Mouse (Mus musculus) liver, embryonic 16.5 days (tissue): ENCODE data around the gene Ccnt2. TPM values are rescaled to one million over a fixed set of nuclear protein-coding genes. Genes with fewer than 3 reads are reported as not detected.
A peak's percentile ranks its signal among the peaks of the same experiment; 100 is the strongest.

Source experiments
- ATAC-seq: fragments of 200-750 bp; cut with Nextera tagmentation; 2 replicates; pipeline ENCODE4 v1.8.0; 2017; ENCODE audit warnings: low read depth, mild to moderate bottlenecking, moderate number of reproducible peaks, moderate library complexity
- H3K27ac ChIP-seq: fragments of 300-500 bp; sonication (generic); 2 replicates; pipeline ENCODE4 v1.5.1; 2014; ENCODE audit warnings: mild to moderate bottlenecking, low read length
- H3K27me3 ChIP-seq: fragments of 300-500 bp; sonication (generic); 2 replicates; pipeline ENCODE4 v1.6.1; 2014; ENCODE audit warnings: low read depth, low read length, mixed read lengths; ENCODE audit not compliant: control insufficient read depth, insufficient read depth
- H3K36me3 ChIP-seq: fragments of 300-500 bp; sonication (generic); 2 replicates; pipeline ENCODE4 v1.6.1; 2014; ENCODE audit warnings: mild to moderate bottlenecking; ENCODE audit not compliant: control insufficient read depth, insufficient read depth
- H3K4me1 ChIP-seq: fragments of 300-500 bp; sonication (generic); 2 replicates; pipeline ENCODE4 v1.6.1; 2014; ENCODE audit warnings: low read depth, low read length, mixed read lengths; ENCODE audit not compliant: control insufficient read depth
- H3K4me2 ChIP-seq: fragments of 300-500 bp; sonication (generic); 2 replicates; pipeline ENCODE4 v1.6.1; 2014; ENCODE audit warnings: low read depth, low read length, mixed read lengths
- H3K4me3 ChIP-seq: fragments of 300-500 bp; sonication (generic); 2 replicates; pipeline ENCODE4 v1.5.1; 2014; ENCODE audit warnings: low read depth, mild to moderate bottlenecking, low read length
- H3K9ac ChIP-seq: fragments of 300-500 bp; sonication (generic); 2 replicates; pipeline ENCODE4 v1.6.1; 2014; ENCODE audit warnings: low read depth, low read length
- H3K9me3 ChIP-seq: fragments of 300-500 bp; sonication (generic); replicated peaks from 2 replicates; pipeline ENCODE4 v1.6.1; 2016; ENCODE audit warnings: low read length; ENCODE audit not compliant: control insufficient read depth
- WGBS: fragments of 180-500 bp; shearing (Covaris S2); extraction: QIAGEN DNeasy Blood & Tissue Kit; methylation state at CpG from one replicate; pipeline ENCODE4 v1.1.7; 2014; ENCODE audit not compliant: insufficient replicate concordance; 5-methylcytosine and 5-hydroxymethylcytosine counted together
- polyA plus RNA-seq: library from polyadenylated mRNA; unstranded; fragments of >200 nt; fragmentation: Nextera tagmentation; extraction: Ambion mirVana; gene quantifications from 2 replicates; pipeline ENCODE4 v1.2.1, GENCODE M21; 2015

The Ccnt2 gene
- polyA plus RNA-seq, 1 experiment from 2014 or later, result 28.1 TPM

DNA sequence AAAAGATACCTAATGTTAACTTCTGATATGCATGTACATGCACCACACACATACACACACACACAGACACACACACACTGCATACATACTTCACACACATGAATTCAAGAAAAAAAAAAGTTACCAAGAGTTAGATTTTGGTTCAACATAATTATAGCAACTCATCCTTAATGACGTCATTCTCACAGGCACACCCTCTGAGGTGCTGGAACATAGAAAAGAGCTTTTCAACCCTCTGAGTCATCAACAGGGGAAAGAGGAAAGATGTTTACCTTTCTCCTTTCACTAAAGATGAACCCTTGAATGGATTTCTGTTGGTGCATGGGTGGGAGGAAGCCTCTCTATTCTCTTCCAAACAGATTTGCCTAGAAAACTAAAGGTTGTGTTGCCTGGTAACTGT is 64.6 kb downstream of the Ccnt2 start:
- Histone ChIP-seq H3K36me3 (no peaks in the 10 kb centered on the region), H3K9me3 (no peaks in the 10 kb centered on the region), H3K27me3 (no peaks in the 10 kb centered on the region), H3K4me2 (no peak overlapping the region), H3K4me3 (no peak overlapping the region), H3K27ac (no peak overlapping the region), H3K4me1 (no peaks in the 10 kb centered on the region), H3K9ac (no peak overlapping the region)
- no peak for ATAC-seq
- WGBS, result 50% methylated on average over 1 of the region's 1 CpGs

GRCm38 (mm10) chr1:127845472-127845871 is 71.5 kb downstream of the Ccnt2 start:
- Histone ChIP-seq H3K36me3 (no peaks in the 10 kb centered on the region), H3K27ac (no peak overlapping the region), H3K9me3 (no peaks in the 10 kb centered on the region), H3K4me2 (no peak overlapping the region), H3K4me3 (no peak overlapping the region), H3K27me3 (no peaks in the 10 kb centered on the region), H3K9ac (no peak overlapping the region), H3K4me1 (no peaks in the 10 kb centered on the region)
- WGBS, result 35% methylated on average over 5 of the region's 5 CpGs
- ATAC-seq, result 0 out of 2 replicates have a peak, but pooled peaks have one; percentile 50

DNA sequence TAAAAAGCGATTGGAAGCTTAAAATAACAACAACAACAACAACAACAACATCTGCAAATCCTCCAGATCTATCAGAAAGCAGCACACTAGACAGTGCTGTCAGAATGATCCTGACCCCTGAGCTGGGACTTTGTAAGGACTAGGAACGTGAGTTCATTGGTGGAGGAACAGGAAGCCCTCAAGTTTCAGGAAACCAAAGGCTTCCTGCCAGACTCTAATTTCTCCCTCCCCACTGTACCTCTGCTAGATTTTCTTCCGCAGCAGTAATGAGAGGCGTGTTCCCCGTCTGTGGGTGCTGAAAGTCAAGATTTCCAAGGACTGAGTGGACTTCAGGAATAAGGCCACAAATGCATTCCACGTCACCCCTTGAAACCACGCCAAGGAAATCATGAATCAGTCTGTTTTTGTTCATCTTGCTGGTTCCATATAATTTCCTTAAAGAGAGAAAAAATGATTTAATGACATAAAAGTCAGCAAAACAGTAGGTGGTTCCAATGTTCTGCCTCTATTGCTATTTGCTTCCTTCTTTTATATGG is 76.2 kb downstream of the Ccnt2 start:
- H3K9me3 ChIP-seq, result no peaks in the 10 kb centered on the region
- H3K4me3 ChIP-seq, result no peak overlapping the region
- H3K4me2 ChIP-seq, result no peak overlapping the region
- ATAC-seq, result 0 out of 2 replicates have a peak, but pooled peaks have one; percentile 24
- H3K27me3 ChIP-seq, result no peaks in the 10 kb centered on the region
- H3K36me3 ChIP-seq, result no peaks in the 10 kb centered on the region
- no peaks in the 10 kb centered on the region for H3K4me1 ChIP-seq
- no peak overlapping the region for H3K9ac ChIP-seq
- 24% methylated on average over 7 of the region's 7 CpGs for WGBS
- H3K27ac ChIP-seq, result no peak overlapping the region

DNA sequence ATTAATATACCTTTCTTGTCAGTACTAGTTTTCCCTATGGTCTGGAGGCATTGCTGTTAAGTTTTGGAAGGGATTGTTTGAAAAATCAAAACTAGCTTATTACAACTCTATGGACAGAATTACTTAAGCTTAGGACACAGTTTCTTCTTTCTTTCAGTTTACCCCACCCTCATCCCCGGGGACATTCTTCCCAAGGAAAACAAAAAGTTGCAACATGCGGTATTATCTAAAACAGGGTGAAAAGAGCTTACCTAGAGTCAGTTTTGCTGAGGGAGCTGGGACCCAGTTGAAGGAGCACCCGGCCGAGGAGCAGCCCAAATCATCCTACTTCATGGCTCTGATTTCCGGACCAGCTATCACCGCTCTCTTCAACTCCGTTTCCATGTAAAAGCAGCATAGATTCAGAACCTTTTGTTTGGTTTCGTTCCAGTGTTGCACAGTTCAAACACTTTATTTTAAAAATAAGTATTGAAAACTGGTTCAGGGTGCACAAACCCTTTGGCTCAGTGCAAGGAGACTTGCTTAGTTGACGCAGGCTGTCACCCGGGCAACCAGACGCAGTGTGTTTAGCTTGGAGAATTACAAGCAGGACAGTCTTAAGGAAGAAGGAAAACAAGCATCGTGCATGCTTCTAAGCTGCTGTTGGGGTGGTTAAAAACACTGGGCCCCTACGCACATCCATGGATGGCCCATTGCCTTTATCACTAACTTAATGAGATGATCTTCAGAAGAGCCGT is 80.7 kb downstream of the Ccnt2 start, which contains the start of gene Map3k19:
Gene Map3k19 (minus strand): TSS at position 546 of the 737 bp plus-strand sequence.
- Histone ChIP-seq H3K36me3 (no peaks in the 10 kb centered on the region), H3K9me3 (no peaks in the 10 kb centered on the region), H3K9ac (no peak within 1 kb of the TSS), H3K4me2 (no peak within 1 kb of the TSS), H3K4me3 (no peak within 1 kb of the TSS), H3K27me3 (no peaks in the 10 kb centered on the region), H3K4me1 (no peaks in the 10 kb centered on the region), H3K27ac (no peak within 1 kb of the TSS)
- 73% methylated on average over 14 of the region's 14 CpGs for WGBS
- no peak for ATAC-seq

Other genes starting within 250 kb of the Ccnt2 start
- 0.21 and 0.39 TPM in 2 replicates for gene Tmem163, start 94.6 kb upstream of the Ccnt2 start, polyA plus RNA-seq
- gene Acmsd, start 44.8 kb upstream of the Ccnt2 start, polyA plus RNA-seq, result 4.7 and 5.6 TPM in 2 replicates
- gene Map3k19, start 80.9 kb downstream of the Ccnt2 start, polyA plus RNA-seq, result not detected in 2 replicates
- 9.3 and 9.9 TPM in 2 replicates for gene Rab3gap1, start 94.6 kb downstream of the Ccnt2 start, polyA plus RNA-seq